Mouse (Mus musculus): ENCODE measurements around the gene Etv6. TPM values are rescaled to one million over a fixed set of nuclear protein-coding genes. Genes with fewer than 3 reads are reported as not detected.

The Etv6 gene
- total and polyA plus RNA-seq, 3 experiments = 10.4 to 58.9 (median 28.9) TPM

- peaks cover 8% of the 10 kb centered on the region for H3K4me1 ChIP-seq (ENCODE audit: insufficient read depth, low read depth, low read length)
Observed at GRCm38 (mm10) chr6:134099976-134100743, 64.7 kb downstream of the Etv6 start.

GRCm38 (mm10) chr6:134102396-134102795, 66.9 kb downstream of the Etv6 start:
- DNase-seq (ENCODE audit: low spot score) (no peak), ATAC-seq (ENCODE audit: extremely low read depth, insufficient number of reproducible peaks, low FRiP score, poor library complexity, severe bottlenecking) (no peak)
- H3K36me3 ChIP-seq (replicated peaks) = peaks cover 83% of the 10 kb centered on the region

More at GRCm38 (mm10) chr6:134099976-134100743, 64.7 kb downstream of the Etv6 start:
- Histone ChIP-seq H3K4me3 (ENCODE audit: low read depth, low read length) (no peak overlapping the region), H3K27me3 (ENCODE audit: insufficient read depth, low read length) (no peaks in the 10 kb centered on the region), H3K36me3 (replicated peaks) (peaks cover 75% of the 10 kb centered on the region), H3K9me3 (replicated peaks) (no peaks in the 10 kb centered on the region)
- ATAC-seq (ENCODE audit: extremely low read depth, insufficient number of reproducible peaks, low FRiP score, poor library complexity, severe bottlenecking) = no peak
- DNase-seq (ENCODE audit: low spot score) = no peak
- TF ChIP-seq POLR2AphosphoS5 (IDR thresholded peaks at IDR 0.05; ENCODE audit: insufficient replicate concordance, low read depth, low read length) (no peak), GATA2 (IDR thresholded peaks at IDR 0.05; ENCODE audit: borderline replicate concordance, low read depth, low read length) (no peak), CTCF (IDR thresholded peaks at IDR 0.05; ENCODE audit: low read depth, low read length) (no peak), TAL1 (conservative IDR thresholded peaks at IDR 0.05; ENCODE audit: low read depth, low read length) (no peak), GATA1 (IDR thresholded peaks at IDR 0.05; ENCODE audit: borderline replicate concordance, low read length) (no peak)

GRCm38 (mm10) chr6:134103519-134103918, 68.0 kb downstream of the Etv6 start:
- H3K36me3 ChIP-seq (replicated peaks) = peaks cover 85% of the 10 kb centered on the region
- TF ChIP-seq TAL1 (conservative IDR thresholded peaks at IDR 0.05; ENCODE audit: low read depth, low read length) = no peak
- TF ChIP-seq GATA2 (IDR thresholded peaks at IDR 0.05; ENCODE audit: borderline replicate concordance, low read depth, low read length) = no peak
- TF ChIP-seq GATA1 (IDR thresholded peaks at IDR 0.05; ENCODE audit: borderline replicate concordance, low read length) = no peak
- TF ChIP-seq CTCF (IDR thresholded peaks at IDR 0.05; ENCODE audit: low read depth, low read length) = no peak
- no peak for TF ChIP-seq POLR2AphosphoS5 (IDR thresholded peaks at IDR 0.05; ENCODE audit: insufficient replicate concordance, low read depth, low read length)
- no peaks in the 10 kb centered on the region for H3K9me3 ChIP-seq (replicated peaks)
- H3K27me3 ChIP-seq (ENCODE audit: insufficient read depth, low read length) = no peaks in the 10 kb centered on the region
- ATAC-seq (ENCODE audit: extremely low read depth, insufficient number of reproducible peaks, low FRiP score, poor library complexity, severe bottlenecking) = no peak
- no peak overlapping the region for H3K4me3 ChIP-seq (ENCODE audit: low read depth, low read length)
- no peak for DNase-seq (ENCODE audit: low spot score)
- peaks cover 2% of the 10 kb centered on the region; the same call in 1 of the 2 replicates for H3K4me1 ChIP-seq (ENCODE audit: insufficient read depth, low read depth, low read length)

More at GRCm38 (mm10) chr6:134102396-134102795, 66.9 kb downstream of the Etv6 start:
- peaks cover 2% of the 10 kb centered on the region; the same call in 1 of the 2 replicates for H3K4me1 ChIP-seq (ENCODE audit: insufficient read depth, low read depth, low read length)
- H3K27me3 ChIP-seq (ENCODE audit: insufficient read depth, low read length) = no peaks in the 10 kb centered on the region
- TF ChIP-seq POLR2AphosphoS5 (IDR thresholded peaks at IDR 0.05; ENCODE audit: insufficient replicate concordance, low read depth, low read length) (no peak), CTCF (IDR thresholded peaks at IDR 0.05; ENCODE audit: low read depth, low read length) (no peak), GATA1 (IDR thresholded peaks at IDR 0.05; ENCODE audit: borderline replicate concordance, low read length) (no peak), TAL1 (conservative IDR thresholded peaks at IDR 0.05; ENCODE audit: low read depth, low read length) (no peak), GATA2 (IDR thresholded peaks at IDR 0.05; ENCODE audit: borderline replicate concordance, low read depth, low read length) (no peak)
- no peaks in the 10 kb centered on the region for H3K9me3 ChIP-seq (replicated peaks)
- no peak overlapping the region for H3K4me3 ChIP-seq (ENCODE audit: low read depth, low read length)

- H3K4me3 ChIP-seq (ENCODE audit: low read depth, low read length) = no peak overlapping the region
- DNase-seq (ENCODE audit: low spot score) (no peak), ATAC-seq (ENCODE audit: extremely low read depth, insufficient number of reproducible peaks, low FRiP score, poor library complexity, severe bottlenecking) (no peak)
- no peaks in the 10 kb centered on the region for H3K27me3 ChIP-seq (ENCODE audit: insufficient read depth, low read length)
- peaks cover 13% of the 10 kb centered on the region for H3K4me1 ChIP-seq (ENCODE audit: insufficient read depth, low read depth, low read length)
- TF ChIP-seq TAL1 (conservative IDR thresholded peaks at IDR 0.05; ENCODE audit: low read depth, low read length) (no peak), GATA2 (IDR thresholded peaks at IDR 0.05; ENCODE audit: borderline replicate concordance, low read depth, low read length) (no peak), GATA1 (IDR thresholded peaks at IDR 0.05; ENCODE audit: borderline replicate concordance, low read length) (no peak), POLR2AphosphoS5 (IDR thresholded peaks at IDR 0.05; ENCODE audit: insufficient replicate concordance, low read depth, low read length) (no peak), CTCF (IDR thresholded peaks at IDR 0.05; ENCODE audit: low read depth, low read length) (no peak)
- peaks cover 86% of the 10 kb centered on the region for H3K36me3 ChIP-seq (replicated peaks)
- H3K9me3 ChIP-seq (replicated peaks) = peaks cover 5% of the 10 kb centered on the region
Observed at GRCm38 (mm10) chr6:134105514-134106201, 70.2 kb downstream of the Etv6 start.

GRCm38 (mm10) chr6:134107696-134108095, 72.2 kb downstream of the Etv6 start:
- Histone ChIP-seq H3K4me1 (ENCODE audit: insufficient read depth, low read depth, low read length) (peaks cover 18% of the 10 kb centered on the region), H3K9me3 (replicated peaks) (peaks cover 5% of the 10 kb centered on the region), H3K36me3 (replicated peaks) (peaks cover 90% of the 10 kb centered on the region), H3K4me3 (ENCODE audit: low read depth, low read length) (no peak overlapping the region), H3K27me3 (ENCODE audit: insufficient read depth, low read length) (no peaks in the 10 kb centered on the region)
- DNase-seq (ENCODE audit: low spot score) = no peak
- no peak for ATAC-seq (ENCODE audit: extremely low read depth, insufficient number of reproducible peaks, low FRiP score, poor library complexity, severe bottlenecking)
- TF ChIP-seq GATA1 (IDR thresholded peaks at IDR 0.05; ENCODE audit: borderline replicate concordance, low read length) = no peak
- TF ChIP-seq TAL1 (conservative IDR thresholded peaks at IDR 0.05; ENCODE audit: low read depth, low read length) = no peak
- TF ChIP-seq CTCF (IDR thresholded peaks at IDR 0.05; ENCODE audit: low read depth, low read length) = no peak
- TF ChIP-seq POLR2AphosphoS5 (IDR thresholded peaks at IDR 0.05; ENCODE audit: insufficient replicate concordance, low read depth, low read length) = no peak
- no peak for TF ChIP-seq GATA2 (IDR thresholded peaks at IDR 0.05; ENCODE audit: borderline replicate concordance, low read depth, low read length)

- peaks cover 18% of the 10 kb centered on the region for H3K4me1 ChIP-seq (ENCODE audit: insufficient read depth, low read depth, low read length)
- H3K9me3 ChIP-seq (replicated peaks) = peaks cover 5% of the 10 kb centered on the region
- DNase-seq (ENCODE audit: low spot score) (no peak), ATAC-seq (ENCODE audit: extremely low read depth, insufficient number of reproducible peaks, low FRiP score, poor library complexity, severe bottlenecking) (peak; percentile 52)
- H3K27me3 ChIP-seq (ENCODE audit: insufficient read depth, low read length) = no peaks in the 10 kb centered on the region
- no peak overlapping the region for H3K4me3 ChIP-seq (ENCODE audit: low read depth, low read length)
- peaks cover 81% of the 10 kb centered on the region for H3K36me3 ChIP-seq (replicated peaks)
- TF ChIP-seq CTCF (IDR thresholded peaks at IDR 0.05; ENCODE audit: low read depth, low read length) (no peak), TAL1 (conservative IDR thresholded peaks at IDR 0.05; ENCODE audit: low read depth, low read length) (peak; percentile 51; the same call in 1 of the 2 replicates)
Observed at GRCm38 (mm10) chr6:134109675-134110074, 74.2 kb downstream of the Etv6 start.

Data from G1E (cell line).